Mouse (Mus musculus) layer of hippocampus, adult 9-10 months (tissue): ENCODE results near the gene Olfr25.

Experiments used
- DNase-seq: peaks from one replicate; pipeline ENCODE4 v3.0.0; 2022; ENCODE audit warnings: low spot score

Olfr25 gene

DNA sequence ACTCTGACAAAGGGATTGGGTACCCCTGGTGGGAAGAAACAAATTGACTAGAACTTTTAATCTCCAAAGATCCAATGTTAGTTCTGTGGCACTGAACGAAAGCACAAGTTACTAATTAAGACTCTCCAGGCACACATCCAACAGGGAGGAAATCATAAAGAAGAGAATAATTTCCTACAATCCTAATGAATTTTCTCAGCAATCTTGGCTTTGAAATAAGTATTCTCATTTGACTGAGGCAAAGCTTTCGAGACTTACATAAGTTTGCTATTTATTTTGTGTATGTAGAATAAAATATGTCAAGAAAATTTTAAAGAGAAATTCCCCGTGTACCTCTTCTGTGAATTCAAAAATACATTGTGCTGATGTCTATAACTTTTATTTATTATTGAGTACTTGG is at the start of gene Olfr25:
Gene Olfr25 (plus strand): TSS at position 301 of the 400 bp plus-strand sequence.
- DNase-seq = no peak

DNA sequence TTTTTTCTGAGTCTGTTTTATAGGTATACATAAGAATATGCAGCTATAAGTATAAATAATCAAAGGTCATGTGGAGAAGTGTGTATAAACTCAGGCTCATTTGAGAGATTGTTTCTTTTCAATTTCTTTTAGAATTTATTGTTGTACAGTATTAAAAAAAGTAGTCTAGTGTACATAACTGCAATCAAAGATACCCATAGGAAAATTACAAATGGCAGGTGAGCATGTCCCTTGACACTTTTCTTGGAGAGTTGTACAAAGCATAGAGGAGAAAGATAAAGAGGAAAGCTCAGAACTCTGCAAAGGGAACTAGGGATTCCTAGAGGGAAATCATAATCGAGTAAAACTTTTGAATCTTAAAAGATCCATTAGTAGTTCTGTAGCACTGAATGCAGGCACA is 38.1 kb upstream of the Olfr25 start, which contains the start of gene Olfr896-ps1:
Gene Olfr896-ps1 (plus strand): TSS at position 301 of the 400 bp plus-strand sequence.
- DNase-seq = no peak

DNA sequence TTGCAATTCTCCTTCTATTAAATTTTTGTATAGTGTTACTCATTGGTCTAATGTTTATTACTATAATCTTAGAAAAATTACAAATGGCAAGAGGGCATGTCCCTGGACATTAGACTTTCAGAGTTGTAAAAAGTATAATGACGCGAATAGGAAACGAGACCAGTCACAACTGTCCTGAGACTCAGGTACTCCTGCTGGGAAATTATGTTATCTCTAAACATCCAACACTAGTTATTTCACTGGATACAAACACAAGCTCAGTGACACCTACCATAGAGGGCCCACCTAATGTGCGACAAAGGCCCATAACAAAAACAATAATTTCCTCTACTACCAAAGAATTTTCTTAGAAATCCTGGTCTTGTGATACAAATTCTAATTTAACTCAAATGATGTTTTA is 19.3 kb downstream of the Olfr25 start, which contains the start of gene Olfr898:
Gene Olfr898 (plus strand): TSS at position 301 of the 400 bp plus-strand sequence.
- DNase-seq = no peak

DNA sequence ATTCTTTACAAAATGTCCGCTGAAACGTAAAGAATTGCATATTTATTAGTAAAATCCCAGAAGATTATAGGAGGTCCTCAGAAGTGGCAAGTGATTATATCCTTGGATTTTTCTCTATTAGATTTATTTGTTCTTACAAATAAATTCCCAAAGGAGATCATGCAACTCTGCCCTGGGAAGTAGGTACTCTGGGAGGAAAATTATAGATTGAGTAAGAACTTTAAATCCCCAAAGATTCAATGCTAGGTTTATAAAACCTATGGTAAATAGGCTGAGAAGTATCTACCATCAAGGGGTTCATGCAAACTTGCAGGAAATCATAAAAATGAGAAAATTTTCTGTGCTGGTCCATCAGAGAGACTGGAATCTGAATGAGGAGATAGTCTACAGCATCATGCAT is 37.7 kb downstream of the Olfr25 start, which contains the start of gene Olfr250:
Gene Olfr250 (plus strand): TSS at position 301 of the 400 bp plus-strand sequence.
- no peak for DNase-seq

DNA sequence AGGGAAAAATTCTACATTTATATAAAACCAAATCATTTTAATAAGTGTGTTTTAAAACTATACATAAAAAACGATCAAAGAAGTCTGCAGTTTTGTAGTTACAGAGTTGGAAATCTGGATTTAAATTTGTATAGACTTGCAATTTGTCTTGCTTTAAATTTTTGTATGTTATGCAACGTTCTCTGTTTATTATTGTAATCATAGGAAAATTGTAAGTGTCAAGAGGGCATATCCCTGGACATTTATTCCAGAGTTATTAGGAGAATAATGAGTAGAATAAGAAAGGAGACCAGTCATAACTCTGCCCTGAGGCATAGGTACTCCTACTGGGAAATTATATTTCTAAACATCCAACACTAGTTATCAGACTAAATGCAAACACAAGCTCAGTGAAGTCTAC is 47.9 kb downstream of the Olfr25 start, which contains the start of gene Olfr251:
Gene Olfr251 (plus strand): TSS at position 301 of the 400 bp plus-strand sequence.
- no peak for DNase-seq
